Mouse (Mus musculus) thymus, adult 2 months (tissue): ENCODE measurements around the gene Trem1. TPM values are rescaled to one million over a fixed set of nuclear protein-coding genes. Genes with fewer than 3 reads are reported as not detected.

Experiments
- DNase-seq: peaks from one replicate; pipeline ENCODE4 v3.0.0; 2021
- H3K27ac ChIP-seq: fragments of 200-500 bp; 2 replicates; pipeline ENCODE4 v1.5.1; 2012; ENCODE audit warnings: low read length, control low read depth; ENCODE audit not compliant: control insufficient read depth, insufficient read depth
- H3K27me3 ChIP-seq: fragments of 200-500 bp; 2 replicates; pipeline ENCODE4 v1.6.1; 2012; ENCODE audit warnings: mild to moderate bottlenecking, low read length, moderate library complexity, mixed read lengths; ENCODE audit not compliant: control insufficient read depth, insufficient read depth
- H3K36me3 ChIP-seq: fragments of 200-500 bp; 2 replicates; pipeline ENCODE4 v1.6.1; 2012; ENCODE audit warnings: mild to moderate bottlenecking, low read length, moderate library complexity; ENCODE audit not compliant: control insufficient read depth, insufficient read depth
- H3K4me1 ChIP-seq: fragments of 200-500 bp; replicated peaks from 2 replicates; pipeline ENCODE4 v1.6.1; 2012; ENCODE audit warnings: low read length; ENCODE audit not compliant: control insufficient read depth, insufficient read depth
- H3K4me3 ChIP-seq: fragments of 200-500 bp; 2 replicates; pipeline ENCODE4 v1.5.1; 2012; ENCODE audit warnings: mild to moderate bottlenecking, low read length, control low read depth, moderate library complexity; ENCODE audit not compliant: control insufficient read depth, insufficient read depth
- CTCF ChIP-seq: fragments of 200-500 bp; IDR thresholded peaks from 2 replicates; pipeline ENCODE4 v1.5.1; 2012; ENCODE audit warnings: mild to moderate bottlenecking, control low read depth, low read length, moderate library complexity, borderline replicate concordance; ENCODE audit not compliant: control insufficient read depth, poor library complexity, insufficient read depth; ENCODE audit errors: extremely low read depth
- POLR2A ChIP-seq: fragments of 200-500 bp; IDR thresholded peaks from 2 replicates; pipeline ENCODE4 v1.6.1; 2012; ENCODE audit warnings: mild to moderate bottlenecking, low read length, control low read depth, moderate library complexity; ENCODE audit not compliant: control insufficient read depth, poor library complexity, insufficient read depth; ENCODE audit errors: extremely low read depth
- WGBS: fragments of 180-500 bp; shearing (Covaris S2); methylation state at CpG from one replicate; pipeline ENCODE4 v1.1.7; 2018; 5-methylcytosine and 5-hydroxymethylcytosine counted together
- polyA plus RNA-seq: library from polyadenylated mRNA; depleted of rRNA; stranded (reverse); fragments of >200 nt; gene quantifications from 2 replicates; pipeline ENCODE4 v1.2.3, GENCODE M21; 2012; rRNA removed

The Trem1 gene
- 0.08 and 0.09 TPM in 2 replicates for polyA plus RNA-seq

GRCm38 (mm10) chr17:48232518-48232917 lies at the start of gene Trem1:
Gene Trem1, plus strand, starts transcription at chr17:48232768.
- TF ChIP-seq CTCF (no peak), POLR2A (no peak)
- H3K4me1 ChIP-seq, result no peaks in the 10 kb centered on the region
- H3K36me3 ChIP-seq, result no peaks in the 10 kb centered on the region
- H3K4me3 ChIP-seq, result no peak within 1 kb of the TSS
- WGBS, result 48% methylated on average over 6 of the region's 6 CpGs
- DNase-seq, result no peak
- H3K27me3 ChIP-seq, result no peaks in the 10 kb centered on the region
- H3K27ac ChIP-seq, result no peak within 1 kb of the TSS

- H3K36me3 ChIP-seq, result no peaks in the 10 kb centered on the region
- H3K27ac ChIP-seq, result no peak overlapping the region
- no peaks in the 10 kb centered on the region for H3K27me3 ChIP-seq
- WGBS, result 46% methylated on average over 5 of the region's 5 CpGs
- H3K4me1 ChIP-seq, result no peaks in the 10 kb centered on the region
- H3K4me3 ChIP-seq, result no peak overlapping the region
- no peak for DNase-seq
- TF ChIP-seq CTCF (no peak), POLR2A (no peak)
Measured at GRCm38 (mm10) chr17:48185252-48185651, 47.3 kb upstream of the Trem1 start.

GRCm38 (mm10) chr17:48192366-48192765 lies 40.2 kb upstream of the Trem1 start:
- H3K36me3 ChIP-seq, result no peaks in the 10 kb centered on the region
- TF ChIP-seq POLR2A (no peak), CTCF (no peak)
- 90% methylated on average over 2 of the region's 2 CpGs for WGBS
- DNase-seq, result no peak
- H3K4me1 ChIP-seq, result no peaks in the 10 kb centered on the region
- H3K27ac ChIP-seq, result no peak overlapping the region
- no peak overlapping the region for H3K4me3 ChIP-seq
- H3K27me3 ChIP-seq, result no peaks in the 10 kb centered on the region

GRCm38 (mm10) chr17:48203086-48203485 lies 29.5 kb upstream of the Trem1 start:
- DNase-seq, result no peak
- WGBS, result 97% methylated on average over 12 of the region's 12 CpGs
- Histone ChIP-seq H3K36me3 (no peaks in the 10 kb centered on the region), H3K4me1 (no peaks in the 10 kb centered on the region), H3K4me3 (no peak overlapping the region), H3K27ac (no peak overlapping the region), H3K27me3 (no peaks in the 10 kb centered on the region)
- no peak for TF ChIP-seq CTCF
- TF ChIP-seq POLR2A, result no peak

GRCm38 (mm10) chr17:48212596-48212995 lies 20.0 kb upstream of the Trem1 start:
- no peaks in the 10 kb centered on the region for H3K27me3 ChIP-seq
- 97% methylated on average over 12 of the region's 12 CpGs for WGBS
- DNase-seq, result no peak
- TF ChIP-seq POLR2A (no peak), CTCF (no peak)
- H3K4me1 ChIP-seq, result no peaks in the 10 kb centered on the region
- H3K36me3 ChIP-seq, result no peaks in the 10 kb centered on the region
- H3K27ac ChIP-seq, result no peak overlapping the region
- H3K4me3 ChIP-seq, result no peak overlapping the region

GRCm38 (mm10) chr17:48213511-48213910 lies 19.1 kb upstream of the Trem1 start:
- H3K4me1 ChIP-seq, result no peaks in the 10 kb centered on the region
- no peak overlapping the region for H3K27ac ChIP-seq
- TF ChIP-seq POLR2A (no peak), CTCF (no peak)
- H3K27me3 ChIP-seq, result no peaks in the 10 kb centered on the region
- H3K36me3 ChIP-seq, result no peaks in the 10 kb centered on the region
- no peak for DNase-seq
- H3K4me3 ChIP-seq, result no peak overlapping the region
- 79% methylated on average over 5 of the region's 5 CpGs for WGBS

- 88% methylated on average over 1 of the region's 1 CpGs for WGBS
- no peak overlapping the region for H3K27ac ChIP-seq
- no peak for DNase-seq
- H3K4me3 ChIP-seq, result no peak overlapping the region
- no peak for TF ChIP-seq POLR2A
- no peak for TF ChIP-seq CTCF
- no peaks in the 10 kb centered on the region for H3K4me1 ChIP-seq
- H3K27me3 ChIP-seq, result no peaks in the 10 kb centered on the region
- H3K36me3 ChIP-seq, result no peaks in the 10 kb centered on the region
Measured at GRCm38 (mm10) chr17:48215429-48215828, 17.1 kb upstream of the Trem1 start.

GRCm38 (mm10) chr17:48230680-48231079 lies 1.9 kb upstream of the Trem1 start:
- Histone ChIP-seq H3K36me3 (no peaks in the 10 kb centered on the region), H3K4me3 (no peak overlapping the region), H3K27ac (no peak overlapping the region), H3K27me3 (no peaks in the 10 kb centered on the region), H3K4me1 (no peaks in the 10 kb centered on the region)
- TF ChIP-seq CTCF (no peak), POLR2A (no peak)
- DNase-seq, result no peak
- WGBS, result 22% methylated on average over 7 of the region's 7 CpGs
